Mouse (Mus musculus) forebrain, embryonic 10.5 days (tissue): ENCODE measurements around the gene Fbln1. TPM values are rescaled to one million over a fixed set of nuclear protein-coding genes. Genes with fewer than 3 reads are reported as not detected.

Experiments
- DNase-seq: peaks from one replicate; pipeline ENCODE4 v3.0.0-alpha.2; 2017; ENCODE audit warnings: low spot score; ENCODE audit errors: extremely low spot score
- H3K27ac ChIP-seq: fragments of 300-500 bp; sonication (generic); 2 replicates; pipeline ENCODE4 v1.5.1; 2016; ENCODE audit warnings: mild to moderate bottlenecking
- H3K27me3 ChIP-seq: fragments of 300-500 bp; sonication (generic); 2 replicates; pipeline ENCODE4 v1.6.1; 2016; ENCODE audit warnings: mild to moderate bottlenecking; ENCODE audit not compliant: poor library complexity, severe bottlenecking
- H3K36me3 ChIP-seq: fragments of 300-500 bp; sonication (generic); replicated peaks from 2 replicates; pipeline ENCODE4 v1.6.1; 2016; ENCODE audit warnings: mild to moderate bottlenecking, moderate library complexity
- H3K4me1 ChIP-seq: fragments of 300-500 bp; sonication (generic); 2 replicates; pipeline ENCODE4 v1.6.1; 2016
- H3K4me3 ChIP-seq: fragments of 300-500 bp; sonication (generic); 2 replicates; pipeline ENCODE4 v1.5.1; 2016; ENCODE audit warnings: mild to moderate bottlenecking, moderate library complexity
- H3K9me3 ChIP-seq: fragments of 300-500 bp; sonication (generic); 2 replicates; pipeline ENCODE4 v1.6.1; 2016; ENCODE audit warnings: mild to moderate bottlenecking, moderate library complexity
- WGBS: fragments of 180-500 bp; shearing (Covaris S2); methylation state at CpG from one replicate; pipeline ENCODE4 v1.1.7; 2016; 5-methylcytosine and 5-hydroxymethylcytosine counted together
- polyA plus RNA-seq: library from polyadenylated mRNA; unstranded; fragments of >200 nt; fragmentation: Nextera tagmentation; extraction: Ambion mirVana; gene quantifications from 2 replicates; pipeline ENCODE4 v1.2.1, GENCODE M21; 2016

Gene Fbln1
- polyA plus RNA-seq, 1 experiment from 2014 or later = 157 TPM

- Histone ChIP-seq H3K27me3 (no peaks in the 10 kb centered on the region), H3K9me3 (no peaks in the 10 kb centered on the region), H3K36me3 (no peaks in the 10 kb centered on the region), H3K4me3 (no peak overlapping the region), H3K4me1 (no peaks in the 10 kb centered on the region), H3K27ac (no peak overlapping the region)
- no peak for DNase-seq
- WGBS = 84% methylated on average over 7 of the region's 7 CpGs
These were observed 26.1 kb upstream of the Fbln1 start for GRCm38 (mm10) chr15:85179528-85180180.

GRCm38 (mm10) chr15:85180368-85180767 lies 25.4 kb upstream of the Fbln1 start:
- H3K27ac ChIP-seq = no peak overlapping the region

GRCm38 (mm10) chr15:85182063-85182462 lies 23.7 kb upstream of the Fbln1 start:
- no peaks in the 10 kb centered on the region for H3K27me3 ChIP-seq
- no peak overlapping the region for H3K4me3 ChIP-seq
- no peaks in the 10 kb centered on the region for H3K36me3 ChIP-seq
- no peak overlapping the region for H3K27ac ChIP-seq
- no peak for DNase-seq
- WGBS = 88% methylated on average over 4 of the region's 4 CpGs
- H3K9me3 ChIP-seq = no peaks in the 10 kb centered on the region
- H3K4me1 ChIP-seq = no peaks in the 10 kb centered on the region

More at GRCm38 (mm10) chr15:85180368-85180767, 25.4 kb upstream of the Fbln1 start:
- H3K27me3 ChIP-seq = no peaks in the 10 kb centered on the region
- no peaks in the 10 kb centered on the region for H3K4me1 ChIP-seq
- no peak for DNase-seq
- no peak overlapping the region for H3K4me3 ChIP-seq
- H3K36me3 ChIP-seq = no peaks in the 10 kb centered on the region
- H3K9me3 ChIP-seq = no peaks in the 10 kb centered on the region

GRCm38 (mm10) chr15:85186916-85187315 lies 18.8 kb upstream of the Fbln1 start:
- Histone ChIP-seq H3K4me1 (peaks cover 12% of the 10 kb centered on the region), H3K4me3 (no peak overlapping the region), H3K9me3 (no peaks in the 10 kb centered on the region), H3K36me3 (no peaks in the 10 kb centered on the region), H3K27me3 (no peaks in the 10 kb centered on the region), H3K27ac (no peak overlapping the region)
- no peak for DNase-seq
- 89% methylated on average over 7 of the region's 7 CpGs for WGBS

- H3K36me3 ChIP-seq = no peaks in the 10 kb centered on the region
- WGBS = 51% methylated on average over 8 of the region's 8 CpGs
- no peak overlapping the region; the same call in 1 of the 2 replicates for H3K27ac ChIP-seq
- H3K4me1 ChIP-seq = peaks cover 12% of the 10 kb centered on the region
- H3K4me3 ChIP-seq = no peak overlapping the region
- no peaks in the 10 kb centered on the region for H3K9me3 ChIP-seq
- no peaks in the 10 kb centered on the region for H3K27me3 ChIP-seq
- peak; percentile 27 for DNase-seq
These were observed 17.5 kb upstream of the Fbln1 start for GRCm38 (mm10) chr15:85188167-85188778.

GRCm38 (mm10) chr15:85200446-85201289 lies 5.1 kb upstream of the Fbln1 start:
- no peak for DNase-seq
- H3K27me3 ChIP-seq = peaks cover 53% of the 10 kb centered on the region
- H3K36me3 ChIP-seq = no peaks in the 10 kb centered on the region
- H3K4me3 ChIP-seq = no peak overlapping the region
- 56% methylated on average over 14 of the region's 14 CpGs for WGBS
- H3K27ac ChIP-seq = peak overlapping the region; percentile 68
- H3K4me1 ChIP-seq = peaks cover 42% of the 10 kb centered on the region
- H3K9me3 ChIP-seq = no peaks in the 10 kb centered on the region

- WGBS = 84% methylated on average over 9 of the region's 9 CpGs
- no peak overlapping the region for H3K4me3 ChIP-seq
- no peaks in the 10 kb centered on the region for H3K9me3 ChIP-seq
- peaks cover 53% of the 10 kb centered on the region for H3K27me3 ChIP-seq
- 0 out of 2 replicates have a peak overlapping the region, but pooled peaks have one; percentile 4 for H3K27ac ChIP-seq
- H3K36me3 ChIP-seq = no peaks in the 10 kb centered on the region
- no peak for DNase-seq
- peaks cover 58% of the 10 kb centered on the region for H3K4me1 ChIP-seq
These were observed 3.5 kb upstream of the Fbln1 start for GRCm38 (mm10) chr15:85202199-85202598.

GRCm38 (mm10) chr15:85202787-85203186 lies 3.0 kb upstream of the Fbln1 start:
- H3K4me1 ChIP-seq = peaks cover 64% of the 10 kb centered on the region
- no peaks in the 10 kb centered on the region for H3K9me3 ChIP-seq
- H3K27me3 ChIP-seq = peaks cover 53% of the 10 kb centered on the region
- no peaks in the 10 kb centered on the region for H3K36me3 ChIP-seq
- no peak overlapping the region for H3K27ac ChIP-seq
- no peak overlapping the region for H3K4me3 ChIP-seq
- no peak for DNase-seq
- WGBS = 79% methylated on average over 5 of the region's 5 CpGs

GRCm38 (mm10) chr15:85204383-85204782 lies 1.4 kb upstream of the Fbln1 start:
- Histone ChIP-seq H3K4me3 (no peak overlapping the region), H3K27me3 (peaks cover 52% of the 10 kb centered on the region), H3K9me3 (peaks cover 5% of the 10 kb centered on the region), H3K4me1 (peaks cover 68% of the 10 kb centered on the region), H3K36me3 (peaks cover 8% of the 10 kb centered on the region), H3K27ac (peak overlapping the region; percentile 41; the same call in 1 of the 2 replicates)
- WGBS = 47% methylated on average over 8 of the region's 8 CpGs
- DNase-seq = no peak

- WGBS = 2% methylated on average over 3 of the region's 3 CpGs
- Histone ChIP-seq H3K9me3 (peaks cover 27% of the 10 kb centered on the region), H3K4me1 (peaks cover 56% of the 10 kb centered on the region), H3K36me3 (peaks cover 31% of the 10 kb centered on the region), H3K27ac (peak overlapping the region; percentile 98), H3K27me3 (peaks cover 37% of the 10 kb centered on the region), H3K4me3 (peak overlapping the region; percentile 72)
- no peak for DNase-seq
These were observed 940 bp downstream of the Fbln1 start for GRCm38 (mm10) chr15:85206703-85207075.

GRCm38 (mm10) chr15:85207081-85207480 lies 1.3 kb downstream of the Fbln1 start:
- H3K4me3 ChIP-seq = peak overlapping the region; percentile 72
- 2% methylated on average over 3 of the region's 3 CpGs for WGBS
- peak; percentile 33 for DNase-seq
- peak overlapping the region; percentile 98 for H3K27ac ChIP-seq
- peaks cover 56% of the 10 kb centered on the region for H3K4me1 ChIP-seq
- H3K36me3 ChIP-seq = peaks cover 35% of the 10 kb centered on the region
- H3K9me3 ChIP-seq = peaks cover 31% of the 10 kb centered on the region
- H3K27me3 ChIP-seq = peaks cover 34% of the 10 kb centered on the region

GRCm38 (mm10) chr15:85207763-85208162 lies 2.0 kb downstream of the Fbln1 start:
- Histone ChIP-seq H3K4me1 (peaks cover 52% of the 10 kb centered on the region), H3K27me3 (peaks cover 27% of the 10 kb centered on the region), H3K4me3 (peak overlapping the region; percentile 72), H3K27ac (peak overlapping the region; percentile 98), H3K9me3 (peaks cover 37% of the 10 kb centered on the region), H3K36me3 (peaks cover 42% of the 10 kb centered on the region)
- DNase-seq = peak; percentile 61
- WGBS = 0% methylated on average over 2 of the region's 2 CpGs

- H3K36me3 ChIP-seq = peaks cover 47% of the 10 kb centered on the region
- H3K9me3 ChIP-seq = peaks cover 43% of the 10 kb centered on the region
- WGBS = 13% methylated on average over 10 of the region's 10 CpGs
- H3K4me1 ChIP-seq = peaks cover 49% of the 10 kb centered on the region
- peak overlapping the region; percentile 98 for H3K27ac ChIP-seq
- DNase-seq = peak; percentile 25
- H3K27me3 ChIP-seq = peaks cover 21% of the 10 kb centered on the region
- H3K4me3 ChIP-seq = peak overlapping the region; percentile 72
These were observed 2.6 kb downstream of the Fbln1 start for GRCm38 (mm10) chr15:85208332-85208731.
